Mouse (Mus musculus): ENCODE data around the gene Bspry. TPM values are rescaled to one million over a fixed set of nuclear protein-coding genes. Genes with fewer than 3 reads are reported as not detected.

Bspry gene
- 0.53 TPM in 1 of 2 replicates, not detected in the other for total RNA-seq (2014; fragmentation: Nextera tagmentation)
- 0.06 and 0.11 TPM in 2 replicates for total RNA-seq (2017)
- polyA plus RNA-seq (2012) = 0.09 TPM in 1 of 2 replicates, not detected in the other

DNA sequence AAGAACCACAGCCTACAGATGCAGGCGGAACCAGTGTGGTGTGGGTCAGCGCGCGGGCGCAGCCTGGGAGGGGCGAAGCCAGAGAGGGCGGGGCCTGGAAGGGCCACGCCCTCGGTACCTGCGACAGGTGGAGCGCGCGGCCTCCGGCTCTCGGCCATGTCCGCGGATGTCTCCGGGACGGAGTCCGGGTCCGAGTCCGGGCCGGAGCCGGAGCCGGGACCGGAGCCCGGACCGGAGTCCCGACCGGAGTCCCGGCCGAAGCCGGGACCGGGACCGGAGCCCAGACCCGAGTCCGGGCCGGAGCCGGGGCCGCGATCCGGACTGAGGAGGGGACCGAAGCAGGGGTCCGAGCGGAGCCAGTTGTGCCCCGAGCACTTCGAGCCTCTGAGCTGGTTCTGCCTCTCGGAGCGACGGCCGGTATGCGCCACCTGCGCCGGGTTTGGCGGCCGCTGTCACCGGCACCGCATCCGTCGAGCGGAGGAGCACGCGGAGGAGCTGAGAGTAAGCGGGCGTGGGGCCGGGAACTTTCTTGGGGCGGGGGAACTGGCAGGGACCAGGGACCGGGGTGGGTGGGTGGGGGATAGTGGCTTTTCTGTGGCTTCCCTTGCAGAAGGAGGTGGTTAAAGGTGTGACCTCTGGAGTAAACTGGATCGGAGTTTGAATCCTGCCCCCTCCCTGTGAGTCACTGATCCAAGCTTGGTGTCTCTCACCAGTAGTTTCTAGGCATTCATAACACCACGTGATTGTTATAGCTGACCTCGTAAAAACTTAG, at the start of gene Bspry:
Bspry (plus strand) TSS at position 117 of the 772 bp plus-strand sequence.
- peaks cover 14% of the 10 kb centered on the region for H3K4me1 ChIP-seq (ENCODE audit: insufficient read depth, low read depth, low read length)
- 0 out of 2 replicates have a peak, but pooled peaks cover 2% of the 10 kb centered on the region for H3K27me3 ChIP-seq (ENCODE audit: insufficient read depth, low read length)
- no peak for TF ChIP-seq POLR2AphosphoS5 (IDR thresholded peaks at IDR 0.05; ENCODE audit: insufficient replicate concordance, low read depth, low read length)
- no peak for TF ChIP-seq CTCF (IDR thresholded peaks at IDR 0.05; ENCODE audit: low read depth, low read length)
- no peak for TF ChIP-seq GATA1 (IDR thresholded peaks at IDR 0.05; ENCODE audit: borderline replicate concordance, low read length)
- TF ChIP-seq TAL1 (conservative IDR thresholded peaks at IDR 0.05; ENCODE audit: low read depth, low read length) = no peak
- TF ChIP-seq GATA2 (IDR thresholded peaks at IDR 0.05; ENCODE audit: borderline replicate concordance, low read depth, low read length) = no peak
- DNase-seq (ENCODE audit: low spot score) (no peak), ATAC-seq (ENCODE audit: extremely low read depth, insufficient number of reproducible peaks, low FRiP score, poor library complexity, severe bottlenecking) (no peak)
- no peaks in the 10 kb centered on the region for H3K36me3 ChIP-seq (replicated peaks)
- H3K4me3 ChIP-seq (ENCODE audit: low read depth, low read length) = no peak within 1 kb of the TSS
- no peaks in the 10 kb centered on the region for H3K9me3 ChIP-seq (replicated peaks)

GRCm38 (mm10) chr4:62430678-62431077, 49.2 kb upstream of the Bspry start:
- DNase-seq (ENCODE audit: low spot score) (no peak), ATAC-seq (ENCODE audit: extremely low read depth, insufficient number of reproducible peaks, low FRiP score, poor library complexity, severe bottlenecking) (no peak)
- TF ChIP-seq POLR2AphosphoS5 (IDR thresholded peaks at IDR 0.05; ENCODE audit: insufficient replicate concordance, low read depth, low read length) (no peak), GATA2 (IDR thresholded peaks at IDR 0.05; ENCODE audit: borderline replicate concordance, low read depth, low read length) (no peak), CTCF (IDR thresholded peaks at IDR 0.05; ENCODE audit: low read depth, low read length) (no peak), GATA1 (IDR thresholded peaks at IDR 0.05; ENCODE audit: borderline replicate concordance, low read length) (no peak), TAL1 (conservative IDR thresholded peaks at IDR 0.05; ENCODE audit: low read depth, low read length) (no peak)
- peaks cover 25% of the 10 kb centered on the region for H3K36me3 ChIP-seq (replicated peaks)
- H3K4me1 ChIP-seq (ENCODE audit: insufficient read depth, low read depth, low read length) = peaks cover 29% of the 10 kb centered on the region
- no peaks in the 10 kb centered on the region; the same call in 1 of the 2 replicates for H3K27me3 ChIP-seq (ENCODE audit: insufficient read depth, low read length)
- H3K9me3 ChIP-seq (replicated peaks) = no peaks in the 10 kb centered on the region
- H3K4me3 ChIP-seq (ENCODE audit: low read depth, low read length) = no peak overlapping the region

DNA sequence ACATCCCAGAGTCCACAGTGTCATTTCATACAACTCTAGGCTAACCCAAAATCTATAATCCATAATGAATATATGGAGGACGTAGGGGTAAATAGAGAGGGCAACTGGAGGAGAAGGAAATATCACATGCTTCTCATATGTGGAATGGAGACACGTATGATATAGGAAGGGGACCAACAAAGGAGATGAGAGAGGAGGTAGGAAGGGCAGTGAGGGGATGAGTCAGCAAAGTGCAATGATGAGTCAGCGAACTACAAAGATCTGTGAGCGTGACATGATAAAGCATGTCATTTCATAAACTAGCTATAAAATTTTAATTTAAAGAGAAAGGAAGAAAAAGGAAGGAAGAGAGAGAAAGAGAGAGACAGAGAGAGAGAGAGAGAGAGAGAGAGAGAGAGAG, 48.3 kb upstream of the Bspry start:
- DNase-seq (ENCODE audit: low spot score) (no peak), ATAC-seq (ENCODE audit: extremely low read depth, insufficient number of reproducible peaks, low FRiP score, poor library complexity, severe bottlenecking) (peak; percentile 68)
- peaks cover 17% of the 10 kb centered on the region for H3K36me3 ChIP-seq (replicated peaks)
- peaks cover 29% of the 10 kb centered on the region for H3K4me1 ChIP-seq (ENCODE audit: insufficient read depth, low read depth, low read length)
- no peaks in the 10 kb centered on the region; the same call in 1 of the 2 replicates for H3K27me3 ChIP-seq (ENCODE audit: insufficient read depth, low read length)
- no peaks in the 10 kb centered on the region for H3K9me3 ChIP-seq (replicated peaks)
- TF ChIP-seq POLR2AphosphoS5 (IDR thresholded peaks at IDR 0.05; ENCODE audit: insufficient replicate concordance, low read depth, low read length) (no peak), GATA2 (IDR thresholded peaks at IDR 0.05; ENCODE audit: borderline replicate concordance, low read depth, low read length) (no peak), CTCF (IDR thresholded peaks at IDR 0.05; ENCODE audit: low read depth, low read length) (no peak), TAL1 (conservative IDR thresholded peaks at IDR 0.05; ENCODE audit: low read depth, low read length) (no peak), GATA1 (IDR thresholded peaks at IDR 0.05; ENCODE audit: borderline replicate concordance, low read length) (no peak)
- H3K4me3 ChIP-seq (ENCODE audit: low read depth, low read length) = no peak overlapping the region

GRCm38 (mm10) chr4:62433939-62434870, 45.6 kb upstream of the Bspry start:
- no peaks in the 10 kb centered on the region for H3K36me3 ChIP-seq (replicated peaks)
- DNase-seq (ENCODE audit: low spot score) (no peak), ATAC-seq (ENCODE audit: extremely low read depth, insufficient number of reproducible peaks, low FRiP score, poor library complexity, severe bottlenecking) (no peak)
- no peaks in the 10 kb centered on the region for H3K9me3 ChIP-seq (replicated peaks)
- no peaks in the 10 kb centered on the region; the same call in 1 of the 2 replicates for H3K27me3 ChIP-seq (ENCODE audit: insufficient read depth, low read length)
- peaks cover 24% of the 10 kb centered on the region for H3K4me1 ChIP-seq (ENCODE audit: insufficient read depth, low read depth, low read length)
- no peak overlapping the region for H3K4me3 ChIP-seq (ENCODE audit: low read depth, low read length)
- TF ChIP-seq TAL1 (conservative IDR thresholded peaks at IDR 0.05; ENCODE audit: low read depth, low read length) = no peak
- no peak for TF ChIP-seq POLR2AphosphoS5 (IDR thresholded peaks at IDR 0.05; ENCODE audit: insufficient replicate concordance, low read depth, low read length)
- TF ChIP-seq GATA2 (IDR thresholded peaks at IDR 0.05; ENCODE audit: borderline replicate concordance, low read depth, low read length) = no peak
- TF ChIP-seq CTCF (IDR thresholded peaks at IDR 0.05; ENCODE audit: low read depth, low read length) = no peak
- TF ChIP-seq GATA1 (IDR thresholded peaks at IDR 0.05; ENCODE audit: borderline replicate concordance, low read length) = no peak

DNA sequence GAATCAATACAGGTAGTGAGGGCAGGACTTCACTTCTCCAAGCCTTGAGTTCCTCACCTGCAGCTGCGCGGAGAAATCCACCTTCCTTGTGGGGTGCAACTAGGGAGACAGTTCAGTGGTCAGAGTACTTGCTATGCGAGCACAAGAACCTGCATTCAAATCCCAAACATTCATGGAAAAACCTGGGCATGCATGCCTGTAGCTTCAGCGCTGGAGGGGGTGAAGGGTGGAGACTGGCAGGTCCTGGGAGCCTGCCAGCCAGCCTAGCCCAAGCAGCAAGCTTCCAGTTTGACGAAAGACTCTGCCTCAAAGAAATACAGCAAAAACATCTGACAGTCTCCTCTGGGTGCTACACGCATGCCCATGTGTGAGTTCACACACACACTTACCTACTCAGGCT, 44.8 kb upstream of the Bspry start, which contains the start of gene Rnf183:
Rnf183 (minus strand) TSS at position 172 of the 400 bp plus-strand sequence.
- Histone ChIP-seq H3K27me3 (ENCODE audit: insufficient read depth, low read length) (no peaks in the 10 kb centered on the region; the same call in 1 of the 2 replicates), H3K4me3 (ENCODE audit: low read depth, low read length) (no peak within 1 kb of the TSS), H3K36me3 (replicated peaks) (no peaks in the 10 kb centered on the region), H3K9me3 (replicated peaks) (no peaks in the 10 kb centered on the region), H3K4me1 (ENCODE audit: insufficient read depth, low read depth, low read length) (peaks cover 15% of the 10 kb centered on the region)
- TF ChIP-seq GATA1 (IDR thresholded peaks at IDR 0.05; ENCODE audit: borderline replicate concordance, low read length) (no peak), TAL1 (conservative IDR thresholded peaks at IDR 0.05; ENCODE audit: low read depth, low read length) (no peak), POLR2AphosphoS5 (IDR thresholded peaks at IDR 0.05; ENCODE audit: insufficient replicate concordance, low read depth, low read length) (no peak), CTCF (IDR thresholded peaks at IDR 0.05; ENCODE audit: low read depth, low read length) (no peak), GATA2 (IDR thresholded peaks at IDR 0.05; ENCODE audit: borderline replicate concordance, low read depth, low read length) (no peak)
- ATAC-seq (ENCODE audit: extremely low read depth, insufficient number of reproducible peaks, low FRiP score, poor library complexity, severe bottlenecking) (no peak), DNase-seq (ENCODE audit: low spot score) (no peak)
